Mouse (Mus musculus): ENCODE results near the gene Inha. TPM values are rescaled to one million over a fixed set of nuclear protein-coding genes. Genes with fewer than 3 reads are reported as not detected.

The Inha gene
- polyA plus RNA-seq, 1 experiment from 2014 or later = 8.3 TPM

DNA sequence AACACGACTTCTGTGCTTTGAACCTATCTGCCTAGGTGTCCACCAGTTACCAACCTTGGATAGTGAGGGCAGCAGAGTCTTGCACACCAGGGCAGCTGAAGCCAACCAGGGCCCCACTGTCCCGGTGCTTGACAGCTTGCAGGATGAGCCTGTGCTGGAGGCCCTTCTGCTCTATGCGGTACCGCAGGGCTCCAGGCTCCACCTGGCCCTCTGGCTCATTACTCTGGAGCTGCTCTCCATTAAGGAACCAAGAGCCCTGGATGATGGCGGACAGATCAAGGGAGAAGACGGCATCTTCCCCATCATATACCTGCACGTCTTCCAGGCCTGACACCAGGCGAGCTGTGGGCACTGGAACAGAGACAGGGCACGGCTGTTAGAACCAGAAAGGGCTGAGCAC, 5.0 kb upstream of the Inha start:
- Histone ChIP-seq H3K4me3 (replicated peaks; ENCODE audit: low read length) (no peak overlapping the region), H3K9ac (ENCODE audit: low read length) (no peak overlapping the region), H3K27me3 (ENCODE audit: control insufficient read depth, insufficient read depth, low read length) (no peaks in the 10 kb centered on the region), H3K27ac (ENCODE audit: low read length) (no peak overlapping the region), H3K4me1 (ENCODE audit: control insufficient read depth, insufficient read depth, low read length) (peaks cover 24% of the 10 kb centered on the region), H3K36me3 (ENCODE audit: control insufficient read depth, insufficient read depth, low read length) (peaks cover 32% of the 10 kb centered on the region), H3K4me2 (ENCODE audit: low read depth, low read length) (no peak overlapping the region), H3K9me3 (replicated peaks; ENCODE audit: control insufficient read depth, low read length) (no peaks in the 10 kb centered on the region)
- ATAC-seq (ENCODE audit: insufficient read depth, low FRiP score) = no peak
- WGBS = 92% methylated on average over 9 of the region's 9 CpGs

DNA sequence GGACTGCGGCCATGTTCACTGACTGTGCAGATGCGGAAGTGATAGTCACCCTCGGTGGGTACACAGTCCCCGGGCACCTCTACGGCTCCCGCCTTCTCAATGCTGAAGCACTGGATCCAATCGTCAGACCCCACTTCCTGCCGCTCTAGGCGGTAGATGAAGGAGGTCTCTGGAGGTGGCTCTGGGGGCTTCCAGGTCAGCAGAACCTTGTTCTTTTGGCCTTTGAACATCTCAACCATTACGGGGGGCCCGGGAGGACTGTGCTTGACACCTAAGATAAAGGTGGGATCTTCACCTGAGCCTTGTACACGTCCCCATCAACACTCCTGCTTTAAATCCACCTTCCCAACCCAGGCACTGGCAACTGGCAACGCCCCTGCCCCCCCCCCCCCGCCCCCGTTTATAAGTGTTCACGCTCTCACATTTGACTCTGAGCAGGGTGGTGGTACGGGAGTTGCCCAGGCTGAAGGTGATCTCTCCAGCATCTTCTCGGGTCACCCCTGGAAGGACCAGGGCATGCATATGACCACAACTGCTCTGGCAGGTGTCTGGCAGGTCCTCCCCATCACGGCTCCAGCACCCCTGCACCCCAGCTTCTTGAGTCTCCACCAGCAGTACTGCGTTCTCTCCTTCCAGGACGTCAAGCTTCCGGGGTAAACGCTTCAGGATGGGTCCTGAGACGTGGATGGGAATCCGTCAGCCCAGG, 3.8 kb upstream of the Inha start:
- H3K9ac ChIP-seq (ENCODE audit: low read length) = no peak overlapping the region
- no peak for ATAC-seq (ENCODE audit: insufficient read depth, low FRiP score)
- H3K9me3 ChIP-seq (replicated peaks; ENCODE audit: control insufficient read depth, low read length) = no peaks in the 10 kb centered on the region
- no peak overlapping the region for H3K27ac ChIP-seq (ENCODE audit: low read length)
- H3K4me2 ChIP-seq (ENCODE audit: low read depth, low read length) = peak overlapping the region; percentile 96; the same call in 1 of the 2 replicates
- WGBS = 84% methylated on average over 25 of the region's 25 CpGs
- peaks cover 32% of the 10 kb centered on the region for H3K36me3 ChIP-seq (ENCODE audit: control insufficient read depth, insufficient read depth, low read length)
- no peaks in the 10 kb centered on the region for H3K27me3 ChIP-seq (ENCODE audit: control insufficient read depth, insufficient read depth, low read length)
- H3K4me3 ChIP-seq (replicated peaks; ENCODE audit: low read length) = no peak overlapping the region
- H3K4me1 ChIP-seq (ENCODE audit: control insufficient read depth, insufficient read depth, low read length) = peaks cover 30% of the 10 kb centered on the region

DNA sequence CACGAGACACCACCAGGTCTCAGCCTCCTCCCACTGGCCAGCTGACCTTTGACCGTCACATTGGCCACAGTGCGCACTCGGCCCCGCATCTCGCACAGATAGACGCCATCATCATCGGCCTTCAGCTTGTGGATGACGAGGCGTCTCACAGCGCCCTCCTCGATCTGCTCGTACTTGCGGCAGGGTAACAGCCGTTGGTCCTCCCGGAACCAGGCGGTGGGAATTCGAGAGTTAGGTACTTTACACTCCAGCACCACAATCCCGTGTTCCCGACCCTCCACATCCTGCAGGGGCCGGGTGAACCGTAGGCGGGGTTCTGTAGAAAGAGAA, 3.3 kb upstream of the Inha start:
- H3K4me2 ChIP-seq (ENCODE audit: low read depth, low read length) = peak overlapping the region; percentile 96
- ATAC-seq (ENCODE audit: insufficient read depth, low FRiP score) = no peak
- H3K4me1 ChIP-seq (ENCODE audit: control insufficient read depth, insufficient read depth, low read length) = peaks cover 30% of the 10 kb centered on the region
- H3K9me3 ChIP-seq (replicated peaks; ENCODE audit: control insufficient read depth, low read length) = no peaks in the 10 kb centered on the region
- H3K27me3 ChIP-seq (ENCODE audit: control insufficient read depth, insufficient read depth, low read length) = no peaks in the 10 kb centered on the region
- peaks cover 32% of the 10 kb centered on the region for H3K36me3 ChIP-seq (ENCODE audit: control insufficient read depth, insufficient read depth, low read length)
- H3K9ac ChIP-seq (ENCODE audit: low read length) = 0 out of 2 replicates have a peak overlapping the region, but pooled peaks have one; percentile 1
- WGBS = 69% methylated on average over 23 of the region's 23 CpGs
- H3K4me3 ChIP-seq (replicated peaks; ENCODE audit: low read length) = 0 out of 2 replicates have a peak overlapping the region, but pooled peaks have one; percentile 3
- no peak overlapping the region for H3K27ac ChIP-seq (ENCODE audit: low read length)

DNA sequence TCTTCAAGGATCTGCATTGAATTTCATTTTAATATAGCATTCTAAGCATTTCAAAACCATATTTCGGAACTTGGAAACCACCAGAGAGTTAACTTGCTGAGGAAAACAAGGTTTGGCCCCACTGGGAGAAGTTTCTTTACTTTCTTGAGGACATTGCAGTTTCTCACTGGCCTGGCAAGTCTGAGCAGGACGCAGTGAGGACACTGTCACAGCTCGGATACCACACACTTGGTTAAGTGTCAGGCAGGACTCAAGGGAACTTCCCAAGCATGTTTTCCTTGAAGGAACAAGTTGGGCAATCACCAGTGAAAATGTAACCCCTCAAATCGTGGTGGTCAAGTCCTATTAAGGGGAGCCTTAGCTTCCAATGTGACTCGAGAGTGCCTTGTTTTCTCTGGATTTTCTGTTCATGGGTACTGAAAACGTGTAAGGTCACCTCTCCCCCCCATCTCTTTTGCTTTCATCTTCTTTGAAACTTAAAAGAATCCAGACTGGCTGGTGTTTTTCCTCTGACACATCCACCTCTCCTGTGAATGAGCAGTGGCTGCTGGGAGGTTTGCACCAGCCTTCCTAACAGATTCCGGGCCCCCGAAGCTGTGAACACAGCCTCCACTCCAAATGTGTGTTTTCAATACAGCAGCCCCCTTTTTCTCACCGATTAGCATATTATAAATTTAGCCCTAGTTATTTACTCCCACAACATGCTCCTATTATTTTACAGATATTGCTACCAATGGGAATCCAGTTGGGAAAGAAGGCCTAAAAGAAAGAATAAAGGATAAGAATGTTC, 2.4 kb upstream of the Inha start:
- Histone ChIP-seq H3K4me3 (replicated peaks; ENCODE audit: low read length) (peak overlapping the region; percentile 90), H3K36me3 (ENCODE audit: control insufficient read depth, insufficient read depth, low read length) (peaks cover 25% of the 10 kb centered on the region), H3K9me3 (replicated peaks; ENCODE audit: control insufficient read depth, low read length) (no peaks in the 10 kb centered on the region), H3K9ac (ENCODE audit: low read length) (peak overlapping the region; percentile 83), H3K4me1 (ENCODE audit: control insufficient read depth, insufficient read depth, low read length) (peaks cover 30% of the 10 kb centered on the region), H3K27ac (ENCODE audit: low read length) (peak overlapping the region; percentile 89; the same call in 1 of the 2 replicates), H3K4me2 (ENCODE audit: low read depth, low read length) (peak overlapping the region; percentile 96), H3K27me3 (ENCODE audit: control insufficient read depth, insufficient read depth, low read length) (no peaks in the 10 kb centered on the region)
- no peak for ATAC-seq (ENCODE audit: insufficient read depth, low FRiP score)
- WGBS = 51% methylated on average over 9 of the region's 9 CpGs

DNA sequence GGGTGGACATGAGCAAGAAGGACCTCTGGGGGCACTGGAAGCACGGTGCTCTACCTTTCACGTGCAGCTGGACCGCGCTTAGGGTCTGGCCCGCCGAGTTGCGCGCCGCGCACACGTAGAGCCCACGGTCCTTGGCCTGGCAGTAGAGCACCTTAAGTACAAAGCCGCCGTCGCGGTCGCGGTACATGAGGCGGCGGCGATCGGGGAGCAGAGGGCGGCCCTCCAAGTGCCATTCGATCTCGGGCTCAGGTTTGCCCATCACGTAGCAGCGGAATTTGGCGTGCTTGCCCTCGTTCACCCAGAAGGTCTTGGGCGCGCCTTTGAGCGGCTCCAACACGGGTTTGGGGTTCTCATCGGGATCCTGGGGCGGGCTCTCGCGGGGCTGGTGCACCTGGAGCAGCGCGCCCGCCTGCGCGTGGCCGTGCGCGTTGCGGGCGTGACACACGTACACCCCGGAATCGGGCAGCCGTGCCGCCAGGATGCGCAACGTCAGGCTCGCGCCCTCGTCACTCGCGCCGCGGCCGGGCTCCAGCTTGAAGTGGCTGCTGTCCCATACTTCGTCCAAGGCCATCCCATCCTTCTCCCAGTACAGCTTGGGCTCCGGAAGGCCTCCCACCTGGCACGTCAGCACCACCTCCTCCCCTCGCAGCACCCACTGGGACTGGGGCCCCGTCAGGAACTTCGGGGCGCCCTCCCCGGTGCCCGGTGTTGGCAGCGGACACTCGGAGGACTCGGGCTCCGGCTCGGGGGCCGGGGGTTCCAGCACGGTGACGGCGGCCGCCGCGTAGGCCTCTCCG, 1.5 kb upstream of the Inha start:
- no peaks in the 10 kb centered on the region for H3K27me3 ChIP-seq (ENCODE audit: control insufficient read depth, insufficient read depth, low read length)
- H3K36me3 ChIP-seq (ENCODE audit: control insufficient read depth, insufficient read depth, low read length) = peaks cover 16% of the 10 kb centered on the region
- H3K4me3 ChIP-seq (replicated peaks; ENCODE audit: low read length) = peak overlapping the region; percentile 90
- peak; percentile 73 for ATAC-seq (ENCODE audit: insufficient read depth, low FRiP score)
- peaks cover 32% of the 10 kb centered on the region for H3K4me1 ChIP-seq (ENCODE audit: control insufficient read depth, insufficient read depth, low read length)
- H3K4me2 ChIP-seq (ENCODE audit: low read depth, low read length) = peak overlapping the region; percentile 96
- H3K27ac ChIP-seq (ENCODE audit: low read length) = peak overlapping the region; percentile 89
- under 1% methylated on average over 82 of the region's 84 CpGs for WGBS
- H3K9me3 ChIP-seq (replicated peaks; ENCODE audit: control insufficient read depth, low read length) = no peaks in the 10 kb centered on the region
- H3K9ac ChIP-seq (ENCODE audit: low read length) = peak overlapping the region; percentile 83

DNA sequence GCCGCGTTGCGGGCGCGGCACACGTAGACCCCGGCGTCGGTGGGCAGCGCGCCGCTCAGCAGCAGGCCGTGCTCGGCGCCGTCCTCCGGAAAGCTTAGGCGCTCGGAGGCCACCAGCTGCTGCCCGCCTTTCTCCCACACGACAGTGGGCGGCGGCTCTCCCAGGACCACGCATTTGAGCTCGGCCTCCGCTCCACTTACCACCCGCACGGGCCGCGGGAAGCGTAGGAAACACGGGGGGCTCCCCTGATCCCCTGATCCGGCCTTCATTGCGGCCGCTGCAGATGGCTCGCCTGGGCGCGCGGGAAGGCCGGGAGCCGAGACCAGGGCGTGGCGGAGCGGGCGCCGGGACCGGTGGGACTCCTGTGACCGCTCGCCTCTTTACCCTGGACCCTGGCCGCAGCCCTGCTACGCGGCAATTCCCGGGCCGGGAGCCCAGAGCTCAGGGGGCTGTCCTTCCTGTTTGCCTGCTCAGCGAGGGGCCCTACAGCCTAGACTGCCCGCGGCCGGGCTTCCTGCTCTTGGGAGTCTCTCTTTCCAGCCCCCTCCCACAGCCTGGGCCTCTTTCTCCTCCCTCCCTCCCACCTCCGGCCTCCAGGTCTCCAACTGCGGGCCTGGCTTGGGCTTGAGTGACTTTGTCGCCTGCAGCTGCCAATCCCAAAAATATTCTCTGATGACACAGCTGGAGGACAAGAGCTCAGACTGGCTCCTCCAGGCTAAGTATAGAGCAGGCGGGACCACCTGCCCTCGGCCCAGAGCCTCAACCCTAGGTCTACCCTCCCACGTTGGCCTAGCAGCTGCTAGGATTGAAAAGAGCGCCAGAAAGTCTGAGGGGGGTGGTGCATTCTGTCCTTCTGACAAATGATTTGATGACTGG, 683 bp upstream of the Inha start, which contains the start of gene Obsl1:
Gene Obsl1 (minus strand): TSS at position 497 of the 876 bp plus-strand sequence.
- Histone ChIP-seq H3K36me3 (ENCODE audit: control insufficient read depth, insufficient read depth, low read length) (peaks cover 11% of the 10 kb centered on the region), H3K27ac (ENCODE audit: low read length) (peak within 1 kb of the TSS; percentile 89), H3K27me3 (ENCODE audit: control insufficient read depth, insufficient read depth, low read length) (no peaks in the 10 kb centered on the region), H3K9ac (ENCODE audit: low read length) (peak within 1 kb of the TSS; percentile 83), H3K4me1 (ENCODE audit: control insufficient read depth, insufficient read depth, low read length) (peaks cover 34% of the 10 kb centered on the region), H3K4me3 (replicated peaks; ENCODE audit: low read length) (peak within 1 kb of the TSS; percentile 90), H3K9me3 (replicated peaks; ENCODE audit: control insufficient read depth, low read length) (no peaks in the 10 kb centered on the region), H3K4me2 (ENCODE audit: low read depth, low read length) (peak within 1 kb of the TSS; percentile 96)
- ATAC-seq (ENCODE audit: insufficient read depth, low FRiP score) = peak; percentile 92
- WGBS = under 1% methylated on average over 63 of the region's 65 CpGs

DNA sequence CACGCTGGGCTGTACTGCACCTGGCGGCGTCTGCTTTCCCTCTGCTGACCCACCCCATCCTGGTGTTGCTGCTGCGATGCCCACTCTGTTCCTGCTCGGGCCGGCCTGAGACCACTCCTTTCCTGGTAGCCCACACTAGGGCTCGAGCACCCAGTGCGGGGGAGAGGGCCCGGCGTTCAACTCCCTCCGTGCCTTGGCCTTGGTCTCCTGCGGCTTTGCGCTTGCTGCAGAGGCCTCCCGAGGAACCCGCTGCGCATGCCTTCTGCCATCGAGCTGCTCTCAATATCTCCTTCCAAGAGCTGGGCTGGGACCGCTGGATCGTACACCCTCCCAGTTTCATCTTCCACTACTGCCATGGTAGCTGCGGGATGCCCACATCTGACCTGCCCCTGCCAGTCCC, 2.7 kb downstream of the Inha start:
- ATAC-seq (ENCODE audit: insufficient read depth, low FRiP score) = no peak
- Histone ChIP-seq H3K4me2 (ENCODE audit: low read depth, low read length) (no peak overlapping the region), H3K4me1 (ENCODE audit: control insufficient read depth, insufficient read depth, low read length) (peaks cover 22% of the 10 kb centered on the region), H3K27ac (ENCODE audit: low read length) (no peak overlapping the region), H3K36me3 (ENCODE audit: control insufficient read depth, insufficient read depth, low read length) (no peaks in the 10 kb centered on the region), H3K9me3 (replicated peaks; ENCODE audit: control insufficient read depth, low read length) (no peaks in the 10 kb centered on the region), H3K9ac (ENCODE audit: low read length) (peak overlapping the region; percentile 21; the same call in 1 of the 2 replicates), H3K27me3 (ENCODE audit: control insufficient read depth, insufficient read depth, low read length) (no peaks in the 10 kb centered on the region), H3K4me3 (replicated peaks; ENCODE audit: low read length) (no peak overlapping the region)
- WGBS = 58% methylated on average over 20 of the region's 20 CpGs

DNA sequence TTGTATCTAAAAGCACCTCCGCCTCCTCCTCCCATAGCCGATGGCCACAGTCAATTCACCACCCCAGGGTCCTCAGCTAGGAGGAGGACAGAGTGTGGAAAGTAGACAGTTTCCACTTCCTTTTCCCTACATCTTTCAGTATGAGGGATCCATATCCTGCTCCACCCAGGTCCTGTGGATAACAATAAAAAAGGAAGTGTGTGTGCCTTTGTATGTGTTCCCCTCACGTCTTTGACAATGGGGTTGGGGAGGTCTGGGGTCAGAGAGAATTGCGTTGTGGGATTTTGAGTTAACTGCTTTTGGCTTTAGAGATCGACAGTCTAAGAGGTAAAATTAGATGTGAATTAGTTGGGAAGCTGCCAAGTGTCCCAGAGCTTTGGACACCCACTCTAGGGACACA, 3.3 kb downstream of the Inha start:
- H3K4me1 ChIP-seq (ENCODE audit: control insufficient read depth, insufficient read depth, low read length) = peaks cover 20% of the 10 kb centered on the region
- no peak overlapping the region for H3K27ac ChIP-seq (ENCODE audit: low read length)
- no peak for ATAC-seq (ENCODE audit: insufficient read depth, low FRiP score)
- H3K9ac ChIP-seq (ENCODE audit: low read length) = no peak overlapping the region
- H3K27me3 ChIP-seq (ENCODE audit: control insufficient read depth, insufficient read depth, low read length) = no peaks in the 10 kb centered on the region
- no peaks in the 10 kb centered on the region for H3K36me3 ChIP-seq (ENCODE audit: control insufficient read depth, insufficient read depth, low read length)
- H3K9me3 ChIP-seq (replicated peaks; ENCODE audit: control insufficient read depth, low read length) = no peaks in the 10 kb centered on the region
- no peak overlapping the region for H3K4me3 ChIP-seq (replicated peaks; ENCODE audit: low read length)
- H3K4me2 ChIP-seq (ENCODE audit: low read depth, low read length) = no peak overlapping the region
- WGBS = 70% methylated on average over 5 of the region's 5 CpGs

All from stomach, embryonic 16.5 days (tissue).